Mouse (Mus musculus) stomach, embryonic 15.5 days (tissue): ENCODE data around the gene Arl6ip5. TPM values are rescaled to one million over a fixed set of nuclear protein-coding genes. Genes with fewer than 3 reads are reported as not detected.

ENCODE experiments used
- ATAC-seq: fragments of 200-750 bp; cut with Nextera tagmentation; 2 replicates; pipeline ENCODE4 v1.8.0; 2017; ENCODE audit warnings: low read depth, moderate number of reproducible peaks, moderate TSS enrichment; ENCODE audit not compliant: insufficient read depth, low FRiP score
- H3K27ac ChIP-seq: fragments of 300-500 bp; sonication (generic); 2 replicates; pipeline ENCODE4 v1.5.1; 2015; ENCODE audit warnings: mild to moderate bottlenecking, inconsistent platforms
- H3K27me3 ChIP-seq: fragments of 300-500 bp; sonication (generic); replicated peaks from 2 replicates; pipeline ENCODE4 v1.6.1; 2015; ENCODE audit warnings: inconsistent platforms
- H3K36me3 ChIP-seq: fragments of 300-500 bp; sonication (generic); 2 replicates; pipeline ENCODE4 v1.6.1; 2015; ENCODE audit warnings: inconsistent platforms
- H3K4me1 ChIP-seq: fragments of 300-500 bp; sonication (generic); 2 replicates; pipeline ENCODE4 v1.6.1; 2015; ENCODE audit warnings: inconsistent platforms
- H3K4me2 ChIP-seq: fragments of 300-500 bp; sonication (generic); 2 replicates; pipeline ENCODE4 v1.6.1; 2015; ENCODE audit warnings: mild to moderate bottlenecking, inconsistent platforms
- H3K4me3 ChIP-seq: fragments of 300-500 bp; sonication (generic); replicated peaks from 2 replicates; pipeline ENCODE4 v1.5.1; 2015; ENCODE audit warnings: inconsistent platforms
- H3K9ac ChIP-seq: fragments of 300-500 bp; sonication (generic); 2 replicates; pipeline ENCODE4 v1.6.1; 2015; ENCODE audit warnings: inconsistent platforms
- H3K9me3 ChIP-seq: fragments of 300-500 bp; sonication (generic); 2 replicates; pipeline ENCODE4 v1.6.1; 2016; ENCODE audit warnings: inconsistent platforms
- WGBS: fragments of 180-500 bp; shearing (Covaris S2); methylation state at CpG from one replicate; pipeline ENCODE4 v1.1.7; 2015; 5-methylcytosine and 5-hydroxymethylcytosine counted together
- polyA plus RNA-seq: library from polyadenylated mRNA; unstranded; fragments of >200 nt; fragmentation: Nextera tagmentation; extraction: Ambion mirVana; gene quantifications from 2 replicates; pipeline ENCODE4 v1.2.1, GENCODE M21; 2015

Gene Arl6ip5
- polyA plus RNA-seq, 1 experiment from 2014 or later: 70.1 TPM

GRCm38 (mm10) chr6:97226083-97226491 lies 15.6 kb downstream of the Arl6ip5 start:
- peaks cover 13% of the 10 kb centered on the region for H3K4me1 ChIP-seq
- no peaks in the 10 kb centered on the region for H3K9me3 ChIP-seq
- no peak overlapping the region for H3K4me3 ChIP-seq
- no peak overlapping the region for H3K4me2 ChIP-seq
- H3K27ac ChIP-seq: no peak overlapping the region
- H3K9ac ChIP-seq: no peak overlapping the region
- 69% methylated on average over 1 of the region's 1 CpGs for WGBS
- H3K36me3 ChIP-seq: peaks cover 6% of the 10 kb centered on the region; the same call in 1 of the 2 replicates
- H3K27me3 ChIP-seq: no peaks in the 10 kb centered on the region
- ATAC-seq: no peak

- Histone ChIP-seq H3K27ac (no peak overlapping the region), H3K4me3 (no peak overlapping the region), H3K4me2 (no peak overlapping the region), H3K9ac (no peak overlapping the region), H3K9me3 (no peaks in the 10 kb centered on the region), H3K36me3 (peaks cover 10% of the 10 kb centered on the region; the same call in 1 of the 2 replicates), H3K4me1 (peaks cover 2% of the 10 kb centered on the region), H3K27me3 (no peaks in the 10 kb centered on the region)
- WGBS: 93% methylated on average over 9 of the region's 9 CpGs
- no peak for ATAC-seq
Measured at GRCm38 (mm10) chr6:97227067-97227847, 16.8 kb downstream of the Arl6ip5 start.

GRCm38 (mm10) chr6:97234911-97235668 lies 24.6 kb downstream of the Arl6ip5 start:
- H3K4me1 ChIP-seq: no peaks in the 10 kb centered on the region
- H3K4me2 ChIP-seq: no peak overlapping the region
- H3K4me3 ChIP-seq: no peak overlapping the region
- H3K27ac ChIP-seq: no peak overlapping the region
- H3K9me3 ChIP-seq: no peaks in the 10 kb centered on the region
- no peak for ATAC-seq
- H3K9ac ChIP-seq: no peak overlapping the region
- 73% methylated on average over 7 of the region's 7 CpGs for WGBS
- H3K36me3 ChIP-seq: peaks cover 10% of the 10 kb centered on the region; the same call in 1 of the 2 replicates
- H3K27me3 ChIP-seq: no peaks in the 10 kb centered on the region

- no peaks in the 10 kb centered on the region for H3K9me3 ChIP-seq
- H3K4me1 ChIP-seq: no peaks in the 10 kb centered on the region
- no peak for ATAC-seq
- WGBS: 93% methylated on average over 5 of the region's 5 CpGs
- H3K4me3 ChIP-seq: no peak overlapping the region
- no peak overlapping the region for H3K9ac ChIP-seq
- H3K27ac ChIP-seq: no peak overlapping the region
- H3K36me3 ChIP-seq: peaks cover 9% of the 10 kb centered on the region; the same call in 1 of the 2 replicates
- H3K4me2 ChIP-seq: no peak overlapping the region
- H3K27me3 ChIP-seq: no peaks in the 10 kb centered on the region
Measured at GRCm38 (mm10) chr6:97236088-97236487, 25.6 kb downstream of the Arl6ip5 start.

- no peaks in the 10 kb centered on the region for H3K4me1 ChIP-seq
- no peak overlapping the region for H3K27ac ChIP-seq
- no peaks in the 10 kb centered on the region for H3K27me3 ChIP-seq
- H3K4me3 ChIP-seq: no peak overlapping the region
- no peak for ATAC-seq
- no peak overlapping the region for H3K4me2 ChIP-seq
- H3K9ac ChIP-seq: no peak overlapping the region
- WGBS: 92% methylated on average over 6 of the region's 6 CpGs
- no peaks in the 10 kb centered on the region for H3K9me3 ChIP-seq
- no peaks in the 10 kb centered on the region for H3K36me3 ChIP-seq
Measured at GRCm38 (mm10) chr6:97239360-97239759, 28.9 kb downstream of the Arl6ip5 start.

GRCm38 (mm10) chr6:97240092-97240491 lies 29.6 kb downstream of the Arl6ip5 start:
- no peak for ATAC-seq
- WGBS: 76% methylated on average over 5 of the region's 5 CpGs
- H3K9me3 ChIP-seq: no peaks in the 10 kb centered on the region
- H3K4me1 ChIP-seq: no peaks in the 10 kb centered on the region
- H3K4me3 ChIP-seq: no peak overlapping the region
- no peaks in the 10 kb centered on the region for H3K36me3 ChIP-seq
- no peaks in the 10 kb centered on the region for H3K27me3 ChIP-seq
- no peak overlapping the region for H3K9ac ChIP-seq
- no peak overlapping the region for H3K27ac ChIP-seq
- H3K4me2 ChIP-seq: no peak overlapping the region

GRCm38 (mm10) chr6:97242522-97242921 lies 32.0 kb downstream of the Arl6ip5 start:
- 81% methylated on average over 4 of the region's 4 CpGs for WGBS
- no peak for ATAC-seq
- Histone ChIP-seq H3K4me1 (no peaks in the 10 kb centered on the region), H3K4me2 (no peak overlapping the region), H3K36me3 (no peaks in the 10 kb centered on the region), H3K27ac (no peak overlapping the region), H3K27me3 (no peaks in the 10 kb centered on the region), H3K9ac (no peak overlapping the region), H3K9me3 (no peaks in the 10 kb centered on the region), H3K4me3 (no peak overlapping the region)

GRCm38 (mm10) chr6:97245200-97245599 lies 34.7 kb downstream of the Arl6ip5 start:
- H3K4me1 ChIP-seq: no peaks in the 10 kb centered on the region
- no peak overlapping the region for H3K9ac ChIP-seq
- no peaks in the 10 kb centered on the region for H3K9me3 ChIP-seq
- no peaks in the 10 kb centered on the region for H3K36me3 ChIP-seq
- H3K4me2 ChIP-seq: no peak overlapping the region
- H3K4me3 ChIP-seq: no peak overlapping the region
- no peaks in the 10 kb centered on the region for H3K27me3 ChIP-seq
- H3K27ac ChIP-seq: no peak overlapping the region
- no peak for ATAC-seq

GRCm38 (mm10) chr6:97250966-97251365 lies 40.5 kb downstream of the Arl6ip5 start:
- H3K9me3 ChIP-seq: no peaks in the 10 kb centered on the region
- WGBS: 36% methylated on average over 6 of the region's 6 CpGs
- no peak overlapping the region for H3K4me2 ChIP-seq
- no peak overlapping the region for H3K27ac ChIP-seq
- no peaks in the 10 kb centered on the region for H3K36me3 ChIP-seq
- no peak overlapping the region for H3K4me3 ChIP-seq
- 0 out of 2 replicates have a peak, but pooled peaks cover 2% of the 10 kb centered on the region for H3K4me1 ChIP-seq
- no peaks in the 10 kb centered on the region for H3K27me3 ChIP-seq
- no peak for ATAC-seq
- no peak overlapping the region for H3K9ac ChIP-seq

- H3K9me3 ChIP-seq: no peaks in the 10 kb centered on the region
- H3K36me3 ChIP-seq: no peaks in the 10 kb centered on the region
- 0 out of 2 replicates have a peak, but pooled peaks cover 2% of the 10 kb centered on the region for H3K4me1 ChIP-seq
- WGBS: 28% methylated on average over 5 of the region's 5 CpGs
- no peaks in the 10 kb centered on the region for H3K27me3 ChIP-seq
- H3K4me3 ChIP-seq: no peak overlapping the region
- H3K27ac ChIP-seq: no peak overlapping the region
- H3K4me2 ChIP-seq: no peak overlapping the region
- no peak overlapping the region for H3K9ac ChIP-seq
- no peak for ATAC-seq
Measured at GRCm38 (mm10) chr6:97252086-97252485, 41.6 kb downstream of the Arl6ip5 start.

GRCm38 (mm10) chr6:97252711-97253221 lies 42.3 kb downstream of the Arl6ip5 start, which contains the start of gene Lmod3:
Gene Lmod3, minus strand, starts transcription at chr6:97252759.
- no peak within 1 kb of the TSS for H3K27ac ChIP-seq
- ATAC-seq: no peak
- no peaks in the 10 kb centered on the region for H3K36me3 ChIP-seq
- H3K4me2 ChIP-seq: 0 out of 2 replicates have a peak within 1 kb of the TSS, but pooled peaks have one; percentile 5
- H3K27me3 ChIP-seq: no peaks in the 10 kb centered on the region
- 16% methylated on average over 9 of the region's 9 CpGs for WGBS
- H3K4me3 ChIP-seq: no peak within 1 kb of the TSS
- H3K9ac ChIP-seq: no peak within 1 kb of the TSS
- H3K4me1 ChIP-seq: 0 out of 2 replicates have a peak, but pooled peaks cover 2% of the 10 kb centered on the region
- no peaks in the 10 kb centered on the region for H3K9me3 ChIP-seq

- H3K36me3 ChIP-seq: no peaks in the 10 kb centered on the region
- H3K4me1 ChIP-seq: no peaks in the 10 kb centered on the region
- H3K9ac ChIP-seq: no peak overlapping the region
- H3K27ac ChIP-seq: no peak overlapping the region
- 81% methylated on average over 1 of the region's 1 CpGs for WGBS
- no peaks in the 10 kb centered on the region for H3K9me3 ChIP-seq
- no peak overlapping the region for H3K4me2 ChIP-seq
- ATAC-seq: no peak
- no peaks in the 10 kb centered on the region for H3K27me3 ChIP-seq
- no peak overlapping the region for H3K4me3 ChIP-seq
Measured at GRCm38 (mm10) chr6:97258489-97258888, 48.0 kb downstream of the Arl6ip5 start.
